Mouse (Mus musculus) lung, postnatal 36 days (tissue): Measurements from ENCODE around the gene Ubash3b.
A peak's percentile ranks its signal among the peaks of the same experiment; 100 is the strongest.

Experiments used
- DNase-seq: peaks from one replicate; pipeline ENCODE4 v3.0.0; 2022; ENCODE audit warnings: mixed read lengths

Gene Ubash3b

DNA sequence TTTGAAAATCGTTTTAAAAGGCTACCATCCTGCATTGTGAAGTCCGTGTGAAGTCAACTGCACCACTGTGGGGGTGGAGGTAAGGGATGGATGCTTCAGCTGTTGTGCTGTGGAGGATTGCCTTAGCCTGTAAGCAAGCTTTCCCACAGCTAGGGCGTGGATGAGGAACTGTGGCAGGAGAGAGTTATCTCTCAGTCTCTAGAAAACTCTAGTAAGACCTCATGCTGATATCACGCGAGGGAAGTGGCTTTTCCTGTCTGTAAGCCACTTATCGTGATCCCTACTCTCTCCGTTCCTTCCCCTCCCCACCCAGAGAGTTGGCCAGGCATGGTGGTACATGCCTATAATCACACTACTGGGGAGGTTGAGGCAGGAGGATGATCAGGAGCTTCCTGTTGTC lies 112.2 kb downstream of the Ubash3b start:
- DNase-seq = no peak

DNA sequence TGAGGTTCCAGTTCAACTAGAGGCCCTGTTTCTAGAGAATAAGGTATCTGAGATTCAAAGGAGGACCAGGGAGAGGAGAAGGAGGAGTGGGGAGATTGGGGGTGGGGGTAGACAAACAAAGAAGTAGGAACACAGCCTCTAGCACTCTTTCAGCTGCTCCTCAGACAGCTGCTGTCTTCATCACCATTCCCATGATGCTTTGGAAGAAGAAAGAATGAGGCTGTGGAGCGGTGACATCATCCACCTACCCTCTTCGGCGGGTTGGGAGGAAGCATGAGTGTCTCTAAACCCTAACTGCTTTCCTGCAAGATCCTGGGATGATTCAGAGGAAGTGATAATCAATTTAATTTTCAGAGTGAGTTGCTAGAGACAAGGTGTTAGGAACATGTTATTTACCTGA lies 112.7 kb downstream of the Ubash3b start:
- no peak for DNase-seq

DNA sequence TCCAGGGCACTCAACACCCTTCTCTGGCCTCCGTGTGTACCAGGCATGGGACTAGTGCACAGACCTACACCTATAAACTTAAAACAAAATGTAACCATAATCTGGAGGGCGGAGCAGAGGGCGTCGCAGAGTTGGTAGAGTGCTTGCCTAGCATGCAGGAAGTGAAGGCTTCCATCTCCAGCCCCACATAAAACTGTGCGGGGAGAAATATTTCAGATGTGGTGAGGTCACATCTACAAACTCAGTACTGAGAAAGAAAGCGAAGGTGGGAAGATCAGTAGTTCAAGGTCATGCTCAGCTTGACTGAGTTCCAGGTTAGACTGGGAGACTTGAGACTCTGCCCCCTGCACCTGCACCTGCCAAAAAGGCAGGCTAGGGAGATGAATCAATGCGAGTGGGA lies 113.3 kb downstream of the Ubash3b start:
- no peak for DNase-seq

DNA sequence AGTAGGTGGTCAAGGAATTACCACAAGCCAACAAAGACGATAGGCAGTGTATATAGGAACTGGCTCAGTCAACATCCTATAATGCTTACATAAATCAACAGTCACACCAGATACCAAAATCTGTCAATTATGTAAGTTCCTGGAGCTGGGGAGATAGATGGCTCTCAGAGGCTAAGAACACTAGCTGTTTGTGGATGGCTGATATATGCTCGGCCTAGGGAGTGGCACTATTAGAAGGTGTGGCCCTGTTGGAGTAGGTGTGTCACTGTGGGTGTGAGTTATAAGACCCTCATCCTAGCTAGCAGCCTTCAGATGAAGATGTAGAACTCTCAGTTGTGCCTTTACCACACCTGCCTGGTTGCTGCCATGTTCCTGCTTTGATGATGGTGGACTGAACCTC lies 113.8 kb downstream of the Ubash3b start:
- no peak for DNase-seq

DNA sequence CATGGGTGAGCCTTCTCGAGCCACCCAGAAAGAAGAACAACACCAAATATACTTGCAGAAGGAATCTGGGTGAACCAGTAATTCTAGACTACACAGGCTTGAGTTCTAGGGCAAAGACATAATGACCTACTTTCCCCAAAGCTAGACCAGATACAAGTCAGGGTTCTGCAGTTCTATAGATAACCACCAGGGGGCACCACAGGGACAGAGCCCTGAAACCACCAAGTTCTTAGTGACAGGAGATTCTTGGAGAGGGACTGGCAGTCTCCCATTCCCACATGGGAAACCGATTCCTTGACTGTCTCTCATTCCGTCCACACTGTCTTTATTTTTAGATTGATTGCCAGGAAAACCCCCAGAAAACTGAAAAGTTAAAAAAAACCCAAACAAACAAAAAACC lies 116.9 kb downstream of the Ubash3b start:
- DNase-seq = peak; percentile 94

DNA sequence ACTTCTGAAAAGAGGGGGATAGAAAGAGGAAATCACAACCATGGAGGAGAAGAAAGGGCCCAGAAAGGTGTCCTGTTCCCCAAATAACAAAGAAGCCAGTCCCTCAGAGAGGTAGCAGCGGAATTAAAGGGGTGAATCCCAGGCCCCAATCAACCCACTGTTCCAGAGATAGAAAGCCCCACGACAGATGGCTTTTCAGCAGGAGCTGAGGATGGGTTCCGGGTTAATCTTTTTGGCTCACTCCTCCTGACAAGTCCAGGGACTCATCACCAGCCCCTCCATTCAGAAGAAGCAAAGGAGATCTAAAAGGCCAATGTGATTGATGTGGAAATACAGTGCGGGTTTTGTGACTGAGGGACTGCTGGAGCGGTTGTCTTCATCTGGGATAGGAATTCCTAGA lies 117.9 kb downstream of the Ubash3b start:
- DNase-seq = no peak

DNA sequence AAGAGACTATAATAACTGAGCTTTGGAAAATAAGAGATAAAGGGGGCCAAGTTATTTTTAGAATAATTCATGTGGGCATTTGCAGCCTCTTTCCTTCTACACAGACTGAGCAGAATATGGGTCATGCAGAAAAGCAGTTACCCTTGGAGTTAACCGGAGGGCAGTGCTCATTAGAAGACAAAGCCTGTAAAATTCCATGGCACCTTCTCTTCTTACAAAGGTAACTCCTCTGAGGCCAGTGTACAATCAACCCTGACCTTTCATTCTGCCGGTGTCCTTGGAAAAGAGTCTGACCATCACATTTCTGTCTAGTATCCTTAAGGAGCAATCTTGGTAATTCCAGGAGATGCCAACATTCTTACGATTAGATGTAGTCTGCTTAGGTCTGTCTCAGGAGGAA lies 120.1 kb downstream of the Ubash3b start:
- no peak for DNase-seq

DNA sequence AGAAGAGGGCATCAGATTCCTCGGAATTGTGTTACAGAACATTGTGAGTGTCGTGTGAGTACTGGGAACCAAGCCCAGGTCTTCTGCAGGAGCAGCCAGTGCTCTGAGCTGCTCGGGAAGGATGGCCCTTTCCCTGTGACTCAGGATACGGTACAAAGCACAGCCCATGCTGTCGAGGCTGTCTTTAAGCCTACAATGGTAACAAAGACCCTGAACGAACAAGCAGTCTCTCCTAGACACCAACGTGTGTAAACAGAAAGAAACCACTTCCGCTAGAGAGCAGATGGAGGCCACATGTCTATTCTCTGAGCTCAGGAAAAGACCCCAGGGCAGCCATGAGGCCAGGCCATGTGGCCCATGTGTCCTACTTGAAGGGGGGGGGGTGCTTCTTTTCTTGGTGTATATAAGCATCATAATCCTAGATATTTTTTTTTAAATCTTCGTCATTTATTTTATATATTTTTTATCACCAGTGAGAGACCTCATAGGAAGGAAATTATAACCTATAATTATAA lies 123.3 kb downstream of the Ubash3b start:
- DNase-seq = no peak

DNA sequence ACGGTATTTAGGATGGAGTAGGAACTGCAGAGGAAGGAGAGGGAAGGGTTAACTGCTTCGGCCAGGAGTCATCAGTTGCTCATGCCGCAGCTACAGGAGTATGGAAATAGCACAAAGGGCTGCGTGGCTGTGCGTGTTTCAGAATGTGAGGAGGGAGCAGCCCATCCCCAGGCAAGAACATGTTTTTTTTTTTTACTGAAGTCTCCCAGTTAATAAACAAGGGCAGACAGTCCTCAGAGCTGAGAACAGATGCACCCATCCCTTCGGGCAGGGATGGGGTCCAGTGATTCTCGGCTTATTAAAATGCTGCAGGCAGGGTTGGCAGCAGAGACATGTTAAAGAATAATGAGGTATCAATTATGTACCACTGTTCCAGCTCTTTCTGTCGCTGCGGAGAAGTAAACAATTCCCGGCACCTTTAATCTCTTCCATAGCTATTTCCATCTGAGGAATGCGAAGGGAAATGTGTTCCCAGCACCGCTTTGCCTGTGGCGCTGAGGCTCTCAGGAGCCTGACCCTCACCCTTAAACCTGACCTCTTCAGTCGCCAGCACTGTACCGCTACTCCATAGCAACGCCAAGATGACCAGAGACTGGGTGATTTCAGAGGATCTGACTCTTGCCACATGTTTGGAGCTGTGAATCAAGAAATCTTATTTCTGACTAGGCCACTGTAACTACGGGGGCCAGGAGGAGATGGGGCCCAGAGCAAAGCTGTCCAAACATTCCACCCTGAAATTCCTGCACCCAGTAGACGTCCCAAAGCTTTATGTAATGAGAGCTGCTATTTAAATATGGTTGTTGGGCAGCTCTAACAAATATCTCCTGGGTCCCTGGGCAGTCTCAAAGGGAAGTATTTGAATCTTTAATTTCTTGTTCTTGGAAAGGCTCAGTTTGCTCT lies 129.7 kb downstream of the Ubash3b start:
- DNase-seq = no peak

DNA sequence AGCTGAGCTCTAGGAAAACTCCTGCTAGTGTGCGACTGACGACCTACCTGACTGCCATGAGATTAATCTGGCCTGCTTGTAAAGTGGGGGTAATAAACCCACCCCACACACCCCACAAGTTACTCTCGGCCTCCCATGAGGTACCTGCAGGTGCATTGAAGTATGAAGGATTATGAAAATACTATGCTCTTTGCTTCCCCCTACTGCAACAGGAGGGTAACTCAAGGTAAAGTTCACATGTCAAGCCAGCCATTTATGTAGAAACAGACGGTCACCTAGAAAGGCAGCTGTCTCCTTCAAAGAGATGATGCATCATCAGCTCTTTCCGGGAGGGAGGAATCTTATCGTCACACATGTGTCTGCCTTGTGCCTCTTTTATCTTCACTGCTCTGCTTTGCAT lies 131.7 kb downstream of the Ubash3b start:
- no peak for DNase-seq

DNA sequence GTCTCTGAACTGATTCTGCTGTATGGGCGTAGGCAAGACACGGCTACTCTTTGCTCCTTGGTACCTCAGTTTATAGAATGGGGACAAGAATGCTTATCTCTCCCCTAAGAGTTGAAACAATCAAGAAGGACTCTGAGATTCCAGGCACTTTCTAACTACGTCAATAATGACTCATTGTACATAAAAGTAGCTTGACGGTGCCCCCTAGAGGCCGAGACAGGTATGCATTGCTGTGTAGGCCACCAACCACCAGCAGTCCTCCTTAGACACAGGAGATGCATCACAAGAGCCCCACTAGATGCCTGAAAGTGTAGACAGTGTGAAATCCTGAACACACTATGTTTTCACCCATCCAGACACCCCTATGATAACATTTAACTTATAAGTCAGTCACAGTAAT lies 133.0 kb downstream of the Ubash3b start:
- peak; percentile 71 for DNase-seq

DNA sequence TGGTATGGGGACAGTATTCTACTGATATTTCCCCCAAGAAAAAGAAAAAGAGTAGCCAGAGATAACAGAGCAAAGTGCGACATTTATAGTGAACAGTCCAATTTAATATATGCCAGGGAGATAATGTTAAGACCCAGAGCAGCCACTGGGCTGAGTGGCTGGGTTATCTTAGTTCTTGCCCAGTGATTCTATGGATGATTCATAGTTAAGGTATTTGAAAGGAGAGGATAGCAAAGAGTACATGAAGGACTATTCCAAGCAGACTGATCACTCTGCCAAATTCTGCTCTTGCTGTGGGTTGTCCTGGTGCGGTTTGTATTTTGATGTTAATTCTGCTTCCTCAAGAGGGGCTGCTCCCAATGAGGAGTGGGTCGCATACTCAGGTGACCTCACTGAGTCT lies 139.8 kb downstream of the Ubash3b start:
- DNase-seq = no peak

DNA sequence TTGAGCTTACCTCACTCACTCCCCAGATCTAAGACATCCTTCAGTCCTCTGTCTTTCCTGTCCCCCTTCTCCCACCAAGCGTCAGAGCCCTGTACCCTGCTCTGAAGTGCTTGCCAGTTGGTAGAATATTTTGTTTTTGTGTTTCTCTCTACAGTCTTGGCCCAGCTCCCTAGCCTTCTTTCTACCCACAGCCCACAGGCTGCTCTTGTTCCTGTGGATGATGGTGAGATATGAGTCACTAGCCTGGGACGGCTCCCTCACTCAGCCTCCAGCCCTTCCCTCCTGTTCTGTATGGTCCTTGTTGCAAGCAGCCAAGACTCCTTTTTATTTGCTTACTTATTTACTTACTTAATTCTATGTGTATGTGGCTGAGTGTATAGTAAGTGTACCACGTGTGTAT lies 141.0 kb downstream of the Ubash3b start:
- no peak for DNase-seq

DNA sequence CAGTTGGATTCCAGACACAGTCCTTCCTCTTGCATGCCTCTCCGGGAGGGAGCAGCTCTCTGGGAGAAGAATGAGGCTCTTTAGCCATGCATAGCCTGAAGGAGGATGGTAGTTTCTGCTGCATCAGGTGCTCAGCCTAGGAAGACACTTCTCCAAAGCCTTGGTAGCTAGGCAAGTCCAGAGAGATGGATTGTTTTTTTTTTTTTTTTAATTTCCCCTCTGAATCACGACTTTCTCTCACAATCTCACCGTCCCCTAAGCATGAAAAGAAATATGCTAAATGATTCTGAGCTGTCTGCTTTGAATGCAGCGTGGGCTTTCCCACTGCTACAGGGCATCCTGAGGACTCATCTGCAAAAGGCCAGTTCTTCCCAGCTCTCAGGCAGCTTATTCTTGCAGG lies 147.0 kb downstream of the Ubash3b start:
- DNase-seq = no peak

DNA sequence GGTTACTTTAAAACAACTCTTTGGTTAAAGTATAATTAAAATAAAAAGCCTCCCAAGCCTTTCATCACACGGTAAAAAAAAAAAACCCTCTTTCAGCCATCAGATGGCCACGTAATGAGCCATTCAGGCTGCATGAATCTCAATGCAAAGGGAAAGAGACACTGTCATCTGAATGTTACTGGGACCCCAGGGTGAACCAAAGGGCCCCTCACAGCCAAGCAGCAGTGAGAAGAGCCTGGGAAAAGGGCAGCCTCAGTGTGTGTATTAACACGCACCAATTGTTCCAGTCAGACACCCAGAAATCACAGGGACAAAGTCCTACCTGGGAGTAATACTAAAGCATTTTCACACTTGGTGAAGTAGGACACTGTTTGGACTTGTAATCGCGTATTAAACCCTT lies 149.0 kb downstream of the Ubash3b start:
- DNase-seq = no peak

DNA sequence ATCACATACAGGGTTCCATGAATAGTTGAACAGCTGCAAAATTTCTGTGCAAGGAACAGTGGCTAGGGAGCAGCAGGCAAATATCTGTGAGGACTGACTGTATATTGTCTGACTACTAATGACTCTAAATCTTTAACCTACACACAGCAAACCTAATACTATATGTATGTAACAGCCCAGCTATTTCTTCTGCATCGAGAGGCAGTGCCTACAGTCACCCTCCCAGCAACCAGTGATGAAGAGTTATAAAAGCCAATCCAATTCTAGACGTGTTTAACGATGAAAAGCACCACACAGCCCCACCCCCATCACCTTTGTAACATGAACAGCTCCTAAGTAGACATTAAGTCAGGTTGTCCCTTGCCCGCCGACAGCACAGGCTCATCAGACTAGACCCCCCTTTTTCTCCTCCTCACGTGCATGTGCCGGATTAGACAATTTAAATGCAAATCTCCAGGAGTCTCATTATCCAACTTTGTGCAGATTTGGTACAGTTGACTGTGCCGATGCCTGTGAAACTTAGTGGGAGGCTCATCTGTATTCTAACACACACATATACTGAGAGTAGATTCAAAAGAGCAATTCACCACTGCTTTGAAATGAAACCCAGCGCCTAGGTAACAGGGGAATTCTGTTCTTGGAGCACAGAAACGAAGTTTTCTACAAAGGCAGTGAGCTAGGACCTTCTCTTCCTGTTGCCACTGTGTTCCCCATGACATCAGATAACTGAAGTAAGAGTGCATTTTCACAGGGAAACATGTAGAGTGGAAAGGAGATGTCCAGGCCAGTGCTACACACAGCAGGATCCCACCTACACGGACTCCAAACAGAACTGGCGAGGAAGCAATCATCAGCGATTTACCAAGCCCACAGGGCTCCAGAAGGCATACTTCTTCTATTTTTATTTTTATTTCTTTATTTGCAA lies 149.7 kb downstream of the Ubash3b start:
- DNase-seq = no peak

DNA sequence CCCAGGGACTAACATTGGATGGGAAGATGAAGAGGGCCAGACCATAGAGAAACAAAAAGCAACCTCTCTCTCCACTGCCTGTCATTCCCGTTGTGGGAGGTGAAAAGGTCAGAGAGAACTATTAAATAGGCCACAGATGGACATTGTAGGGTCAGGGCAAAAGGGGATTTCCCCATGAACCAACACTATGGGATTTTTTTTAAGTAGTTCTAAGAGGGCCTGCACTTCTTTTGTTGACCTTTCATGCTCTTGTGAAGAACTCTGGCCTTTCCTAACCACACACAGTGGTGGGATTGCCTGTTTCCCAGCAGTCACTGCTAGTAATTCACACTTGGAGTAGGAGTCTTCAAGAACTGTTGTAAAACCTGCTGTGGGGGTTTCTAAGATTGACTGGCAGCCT lies 153.7 kb downstream of the Ubash3b start:
- DNase-seq = no peak

DNA sequence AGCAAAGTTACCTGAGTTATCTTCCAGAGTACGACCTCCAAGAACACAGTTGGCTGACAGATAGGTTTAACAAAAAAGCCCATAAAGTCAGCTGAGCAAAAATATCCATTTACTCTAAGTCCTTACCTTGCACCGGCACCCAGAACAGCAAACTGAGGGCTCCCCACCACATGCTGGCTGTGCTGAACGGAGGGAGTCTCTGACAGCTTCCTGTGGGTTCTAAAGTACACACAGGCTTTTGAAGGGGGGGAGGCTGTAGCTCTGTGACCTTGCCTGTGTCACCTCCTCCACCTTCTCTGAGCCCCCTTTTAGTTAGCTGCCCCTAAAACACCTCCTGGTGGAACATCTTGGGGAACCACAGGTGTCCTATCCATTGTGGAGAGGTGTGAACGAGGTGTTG lies 157.1 kb downstream of the Ubash3b start, which contains the start of gene Crtam:
TSS of gene Crtam (minus strand) at position 214 of the 400 bp plus-strand sequence.
- DNase-seq = no peak

DNA sequence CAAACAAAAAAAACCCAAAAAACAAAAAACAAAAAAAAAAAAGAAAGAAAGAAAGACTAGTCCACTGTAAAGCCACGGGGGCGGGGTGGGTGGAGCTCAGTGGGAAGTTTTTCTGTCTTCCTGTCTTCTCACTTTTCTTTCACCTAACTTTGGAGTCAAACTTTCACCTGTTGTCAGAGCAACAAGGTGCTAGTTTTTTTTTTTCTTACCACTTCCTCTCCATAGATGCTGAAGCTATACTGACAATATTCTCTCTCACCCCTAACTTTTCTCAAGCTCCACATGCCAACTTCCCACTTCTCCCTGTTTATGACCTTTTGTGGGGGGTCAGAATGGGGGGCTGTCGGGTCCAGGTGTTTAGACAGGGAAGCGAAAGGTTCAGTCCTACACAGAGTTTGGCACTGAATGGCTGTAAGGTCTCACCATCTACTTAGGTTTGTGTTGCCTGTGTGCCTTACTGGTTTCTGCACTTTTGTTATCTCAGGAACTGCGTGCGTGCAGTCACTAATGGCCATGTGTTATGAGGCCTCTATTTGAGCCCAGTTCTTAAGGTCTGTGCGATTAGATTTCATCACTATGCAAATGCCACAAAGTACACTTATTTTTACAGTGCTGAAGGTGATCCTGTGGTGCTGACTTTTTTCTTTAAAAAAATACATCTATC lies 164.2 kb downstream of the Ubash3b start:
- no peak for DNase-seq

DNA sequence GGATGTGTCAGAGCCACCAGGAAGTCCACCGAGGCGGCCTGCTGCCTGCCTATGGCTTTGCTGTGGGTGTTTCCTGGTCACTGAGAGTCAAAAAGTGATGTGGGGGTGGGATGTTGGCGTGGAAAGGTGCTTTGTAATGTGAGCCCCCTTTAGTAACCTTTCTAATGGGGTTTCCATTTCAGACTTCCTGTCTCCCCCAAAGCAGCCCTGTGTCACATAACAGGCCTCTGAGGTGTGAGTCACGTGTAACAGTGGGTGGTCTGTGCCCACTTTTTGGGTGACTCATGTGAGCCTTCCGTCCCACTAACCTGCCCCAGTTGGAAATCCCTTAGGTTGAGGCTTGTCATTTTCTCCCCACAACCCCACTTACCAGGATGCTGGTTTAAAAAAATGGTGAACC lies 167.4 kb downstream of the Ubash3b start:
- DNase-seq = no peak

DNA sequence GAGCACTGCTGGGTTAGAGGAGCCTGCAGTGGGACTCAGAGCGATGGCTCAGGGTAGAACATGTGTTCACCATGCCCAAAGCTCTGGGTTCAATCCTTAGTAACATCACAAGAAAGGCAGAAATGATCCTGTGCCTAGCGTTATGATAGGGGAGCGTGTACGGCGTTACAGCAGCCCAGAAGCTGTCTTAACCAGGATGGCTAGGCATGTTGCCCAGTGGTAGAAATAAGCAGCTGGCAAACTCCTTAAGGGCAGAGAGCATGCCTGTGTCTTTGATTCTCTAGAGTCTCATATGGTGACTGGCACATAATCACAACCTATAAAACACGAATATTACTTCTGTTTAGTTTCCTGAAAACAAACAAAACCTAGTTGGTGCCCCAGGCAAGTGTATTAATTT lies 170.0 kb downstream of the Ubash3b start:
- no peak for DNase-seq

DNA sequence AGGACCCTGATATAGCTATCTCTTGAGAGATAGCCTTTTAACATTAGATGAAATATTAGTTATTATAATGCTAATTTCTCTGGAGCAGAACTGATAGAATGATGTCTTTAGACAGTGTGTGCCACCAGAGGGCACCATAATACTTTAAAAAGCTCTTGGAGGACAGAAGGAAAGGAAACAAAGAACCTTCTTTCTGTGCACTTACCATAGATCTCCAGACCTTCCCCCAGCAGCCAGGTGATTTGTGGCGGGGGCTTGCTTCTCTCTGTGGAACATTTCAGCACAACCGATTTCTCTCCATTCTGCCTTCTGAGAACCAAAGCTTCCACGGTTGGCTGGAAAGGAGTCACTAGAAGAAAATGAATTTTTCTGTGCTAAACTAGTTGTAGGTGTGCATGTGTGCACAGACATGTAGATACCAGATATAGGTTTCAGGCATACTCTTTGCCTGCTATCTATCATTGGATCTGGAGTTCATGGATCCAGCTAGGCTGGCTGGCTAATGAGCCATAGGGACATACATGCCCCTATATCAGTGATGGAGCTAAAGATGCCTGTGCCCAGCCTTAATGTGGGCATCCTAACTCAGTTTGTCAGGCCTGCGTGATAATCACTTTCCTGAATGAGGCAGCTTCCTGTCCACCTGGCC lies 171.4 kb downstream of the Ubash3b start:
- peak; percentile 75 for DNase-seq

DNA sequence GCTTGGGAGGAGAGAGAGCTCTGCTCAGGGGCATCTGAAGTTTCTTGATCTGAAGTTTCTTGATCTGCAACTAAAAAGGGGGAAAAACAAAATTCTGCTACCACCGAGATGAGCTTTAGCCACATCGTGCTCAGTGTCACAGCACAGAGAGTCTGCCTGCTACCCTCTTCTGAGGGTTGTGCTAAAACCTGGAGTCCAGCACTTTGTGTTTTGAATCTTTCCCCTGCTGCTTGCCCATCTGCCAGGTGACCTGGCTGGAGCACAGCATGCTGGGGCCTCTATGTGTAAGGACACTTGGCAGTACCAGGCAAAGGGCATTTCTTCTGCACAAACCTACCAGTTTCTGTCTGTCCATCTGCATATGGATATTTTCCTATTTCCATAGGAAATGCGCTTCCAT lies 177.2 kb downstream of the Ubash3b start:
- no peak for DNase-seq
